Comparison of ENCODE assay signal across 9 mouse cellular contexts in the genomic region with DNA sequence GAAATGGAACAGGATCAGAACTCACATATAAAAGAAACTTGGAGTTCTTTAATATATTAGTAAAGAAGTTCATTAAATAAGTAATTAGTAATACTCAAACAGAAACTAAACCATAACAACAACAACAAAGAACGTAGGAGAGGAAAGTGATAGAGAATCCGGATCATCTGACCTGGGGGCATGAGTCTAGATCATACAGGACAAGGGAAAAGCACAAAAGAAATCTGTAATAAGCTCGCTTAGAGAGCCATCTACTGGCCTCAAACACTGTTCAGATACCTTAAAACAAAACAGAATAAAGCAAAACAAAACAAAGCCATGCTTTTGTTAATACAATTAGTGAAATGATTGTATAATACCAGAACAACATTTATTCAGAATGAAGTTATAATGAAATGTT. TPM values are rescaled to one million over a fixed set of nuclear protein-coding genes. Genes with fewer than 3 reads are reported as not detected.
DNase-seq lines count a peak whose midpoint lies in the region; ATAC-seq and TF ChIP-seq lines count a peak whose summit lies in the region.
"Had no signal": no experiment of that assay in that cellular context is flagged by ENCODE, and none has a peak within 500 bp of the region (broad histone marks: within the 10 kb centered on the region; RNA-seq: fewer than 3 reads in every experiment).

No protein-coding gene starts in this region.

- no peak overlapping the region for H3K9ac ChIP-seq in forebrain, embryonic 14.5 days (ENCODE audit: low read length)
- H3K9ac ChIP-seq in forebrain, embryonic 11.5 days (ENCODE audit: low read length): no peak overlapping the region
- no peak overlapping the region for H3K9ac ChIP-seq in limb, embryonic 14.5 days (ENCODE audit: low read depth, low read length, severe bottlenecking)
- H3K9ac ChIP-seq in forebrain, postnatal 0 days: no peak overlapping the region
- H3K9ac ChIP-seq: embryonic facial prominence, embryonic 15.5 days had no signal

- no peak overlapping the region for H3K4me2 ChIP-seq in forebrain, embryonic 14.5 days (ENCODE audit: low read length)
- H3K4me2 ChIP-seq in forebrain, embryonic 11.5 days (ENCODE audit: low read depth, low read length, severe bottlenecking): no peak overlapping the region
- no peak overlapping the region for H3K4me2 ChIP-seq in limb, embryonic 14.5 days (replicated peaks; ENCODE audit: low read depth, low read length, severe bottlenecking)
- no peak overlapping the region for H3K4me2 ChIP-seq in forebrain, postnatal 0 days (ENCODE audit: low read depth)
- H3K4me2 ChIP-seq: embryonic facial prominence, embryonic 15.5 days had no signal

- peak; percentile 62 for DNase-seq in forebrain, embryonic 14.5 days (ENCODE audit: low spot score)
- DNase-seq in forebrain, embryonic 11.5 days (ENCODE audit: low spot score): no peak
- DNase-seq in limb, embryonic 14.5 days (ENCODE audit: low spot score): peak; percentile 4
- no peak for DNase-seq in limb, embryonic 10.5 days (ENCODE audit: low spot score)
- DNase-seq in forebrain, postnatal 0 days: peak; percentile 52
- DNase-seq in retina, postnatal 7 days (ENCODE audit: low read depth, low spot score): peak; percentile 17
- no peak for DNase-seq in cerebellum, adult 2 months
- DNase-seq in ovary, adult 18-20 months (ENCODE audit: low spot score): no peak

- H3K27ac ChIP-seq in forebrain, embryonic 14.5 days (ENCODE audit: low read depth, low read length): no peak overlapping the region
- no peak overlapping the region for H3K27ac ChIP-seq in forebrain, embryonic 11.5 days (ENCODE audit: low read depth, low read length)
- H3K27ac ChIP-seq in limb, embryonic 14.5 days (replicated peaks; ENCODE audit: low read depth, low read length): no peak overlapping the region
- no peak overlapping the region for H3K27ac ChIP-seq in limb, embryonic 10.5 days
- no peak overlapping the region for H3K27ac ChIP-seq in forebrain, postnatal 0 days (ENCODE audit: low read depth, low read length)
- H3K27ac ChIP-seq in cerebellum, adult 2 months (ENCODE audit: insufficient read depth, low read length): no peak overlapping the region
- H3K27ac ChIP-seq: embryonic facial prominence, embryonic 15.5 days had no signal

- peak; percentile 51 for TF ChIP-seq CTCF in forebrain, postnatal 0 days (IDR thresholded peaks at IDR 0.05; ENCODE audit: low read depth)
- TF ChIP-seq CTCF in cerebellum, adult 2 months (IDR thresholded peaks at IDR 0.05; ENCODE audit: borderline replicate concordance, insufficient read depth, low read depth, low read length): no peak

- 0 out of 2 replicates have a peak, but pooled peaks cover 3% of the 10 kb centered on the region for H3K36me3 ChIP-seq in forebrain, embryonic 14.5 days (ENCODE audit: control insufficient read depth, insufficient read depth, low read length)
- no peaks in the 10 kb centered on the region for H3K36me3 ChIP-seq in forebrain, embryonic 11.5 days (ENCODE audit: control insufficient read depth, insufficient read depth, low read length)
- peaks cover 5% of the 10 kb centered on the region; the same call in 1 of the 2 replicates for H3K36me3 ChIP-seq in limb, embryonic 14.5 days (ENCODE audit: control insufficient read depth, insufficient read depth, low read length)
- H3K36me3 ChIP-seq in limb, embryonic 10.5 days: peaks cover 5% of the 10 kb centered on the region; the same call in 1 of the 2 replicates
- H3K36me3 ChIP-seq in forebrain, postnatal 0 days (ENCODE audit: insufficient read depth): no peaks in the 10 kb centered on the region
- H3K36me3 ChIP-seq: embryonic facial prominence, embryonic 15.5 days had no signal

- WGBS in forebrain, embryonic 14.5 days: 25% methylated on average over 3 of the region's 3 CpGs
- 38% methylated on average over 3 of the region's 3 CpGs for WGBS in forebrain, embryonic 11.5 days
- 39% methylated on average over 3 of the region's 3 CpGs for WGBS in limb, embryonic 14.5 days
- WGBS in limb, embryonic 10.5 days: 67% methylated on average over 3 of the region's 3 CpGs
- WGBS in forebrain, postnatal 0 days: 21% methylated on average over 3 of the region's 3 CpGs
- 39% methylated on average over 3 of the region's 3 CpGs for WGBS in cerebellum, adult 2 months

- no peak for TF ChIP-seq POLR2A in limb, embryonic 14.5 days (IDR thresholded peaks at IDR 0.05; ENCODE audit: borderline replicate concordance, extremely low read depth, insufficient read depth, insufficient read length)
- TF ChIP-seq POLR2A in cerebellum, adult 2 months (IDR thresholded peaks at IDR 0.05; ENCODE audit: borderline replicate concordance, insufficient read depth, low read length): no peak

- peak; percentile 52; the same call in 1 of the 2 replicates for ATAC-seq in forebrain, embryonic 14.5 days
- no peak for ATAC-seq in forebrain, embryonic 11.5 days (replicated peaks; ENCODE audit: low FRiP score)
- no peak for ATAC-seq in limb, embryonic 14.5 days (ENCODE audit: low FRiP score, low read depth)
- peak; percentile 66 for ATAC-seq in forebrain, postnatal 0 days

- H3K9me3 ChIP-seq in forebrain, embryonic 14.5 days (replicated peaks; ENCODE audit: control insufficient read depth, low read length): no peaks in the 10 kb centered on the region
- H3K9me3 ChIP-seq in forebrain, embryonic 11.5 days (ENCODE audit: control insufficient read depth, low read length): no peaks in the 10 kb centered on the region
- no peaks in the 10 kb centered on the region for H3K9me3 ChIP-seq in limb, embryonic 14.5 days (ENCODE audit: control insufficient read depth, low read length)
- no peaks in the 10 kb centered on the region for H3K9me3 ChIP-seq in limb, embryonic 10.5 days (replicated peaks)
- no peaks in the 10 kb centered on the region for H3K9me3 ChIP-seq in forebrain, postnatal 0 days (ENCODE audit: low read length)
- H3K9me3 ChIP-seq: embryonic facial prominence, embryonic 15.5 days had no signal

- no peak overlapping the region for H3K4me3 ChIP-seq in forebrain, embryonic 14.5 days (ENCODE audit: low read depth, low read length)
- H3K4me3 ChIP-seq in forebrain, embryonic 11.5 days (ENCODE audit: low read depth, low read length): no peak overlapping the region
- H3K4me3 ChIP-seq in limb, embryonic 14.5 days (replicated peaks; ENCODE audit: low read length): no peak overlapping the region
- H3K4me3 ChIP-seq in limb, embryonic 10.5 days: no peak overlapping the region
- H3K4me3 ChIP-seq in forebrain, postnatal 0 days (ENCODE audit: low read depth, low read length): no peak overlapping the region
- H3K4me3 ChIP-seq in cerebellum, adult 2 months (replicated peaks; ENCODE audit: insufficient read depth, low read depth, low read length): no peak overlapping the region
- H3K4me3 ChIP-seq: embryonic facial prominence, embryonic 15.5 days had no signal

- no peaks in the 10 kb centered on the region for H3K27me3 ChIP-seq in forebrain, embryonic 14.5 days (replicated peaks; ENCODE audit: control insufficient read depth, insufficient read depth, low read length)
- no peaks in the 10 kb centered on the region for H3K27me3 ChIP-seq in forebrain, embryonic 11.5 days (ENCODE audit: control insufficient read depth, insufficient read depth, low read length)
- H3K27me3 ChIP-seq in limb, embryonic 14.5 days (ENCODE audit: control insufficient read depth, insufficient read depth, low read length): no peaks in the 10 kb centered on the region
- H3K27me3 ChIP-seq in limb, embryonic 10.5 days (ENCODE audit: low read depth, poor library complexity, severe bottlenecking): no peaks in the 10 kb centered on the region
- H3K27me3 ChIP-seq in forebrain, postnatal 0 days (ENCODE audit: insufficient read depth, low read length): no peaks in the 10 kb centered on the region
- H3K27me3 ChIP-seq in cerebellum, adult 2 months (ENCODE audit: control insufficient read depth, insufficient read depth, low read length): no peaks in the 10 kb centered on the region
- H3K27me3 ChIP-seq: embryonic facial prominence, embryonic 15.5 days had no signal

- H3K4me1 ChIP-seq in forebrain, embryonic 14.5 days (ENCODE audit: control insufficient read depth, insufficient read depth, low read length): no peaks in the 10 kb centered on the region
- no peaks in the 10 kb centered on the region for H3K4me1 ChIP-seq in forebrain, embryonic 11.5 days (replicated peaks; ENCODE audit: control insufficient read depth, insufficient read depth, low read length)
- no peaks in the 10 kb centered on the region for H3K4me1 ChIP-seq in limb, embryonic 14.5 days (ENCODE audit: control insufficient read depth, insufficient read depth, low read length)
- H3K4me1 ChIP-seq in limb, embryonic 10.5 days: no peaks in the 10 kb centered on the region
- no peaks in the 10 kb centered on the region for H3K4me1 ChIP-seq in forebrain, postnatal 0 days (ENCODE audit: insufficient read depth)
- H3K4me1 ChIP-seq in cerebellum, adult 2 months (ENCODE audit: control insufficient read depth, insufficient read depth, low read length): no peaks in the 10 kb centered on the region
- H3K4me1 ChIP-seq: embryonic facial prominence, embryonic 15.5 days had no signal

RNA-seq across cellular contexts. Expression of gene Pln, which starts 31.6 kb away (rescaled TPM):
- polyA plus RNA-seq in forebrain, embryonic 14.5 days (2014; fragmentation: Nextera tagmentation; extraction: Ambion mirVana): 0.74 and 0.90 TPM in 2 replicates
- polyA plus RNA-seq in forebrain, embryonic 11.5 days (2014; fragmentation: Nextera tagmentation; extraction: Ambion mirVana): 0.96 and 1.9 TPM in 2 replicates
- polyA plus RNA-seq in limb, embryonic 14.5 days (2012; rRNA removed): 0.29 and 0.45 TPM in 2 replicates
- polyA plus RNA-seq in limb, embryonic 14.5 days (2014; fragmentation: Nextera tagmentation; extraction: Ambion mirVana): 1.8 and 2.0 TPM in 2 replicates
- 1.6 and 1.8 TPM in 2 replicates for polyA plus RNA-seq in limb, embryonic 10.5 days (2016; fragmentation: Nextera tagmentation; extraction: Ambion mirVana)
- total RNA-seq in forebrain, postnatal 0 days (2014; rRNA removed): 0.38 and 0.67 TPM in 2 replicates
- 0.18 and 0.40 TPM in 2 replicates for polyA plus RNA-seq in forebrain, postnatal 0 days (2015; fragmentation: Nextera tagmentation; extraction: Ambion mirVana)
- polyA plus RNA-seq in cerebellum, adult 2 months (2012; rRNA removed): 1.9 and 2.8 TPM in 2 replicates

Comparison
In these comparisons a context has a peak if more than half of its experiments do, and no peak if none do; other contexts are left out.
1. ATAC-seq: peak in forebrain, embryonic 14.5 days (single experiment) and forebrain, postnatal 0 days (single experiment); none in forebrain, embryonic 11.5 days (single experiment) and limb, embryonic 14.5 days (single experiment).
2. DNase-seq: peak in forebrain, embryonic 14.5 days (single experiment), limb, embryonic 14.5 days (single experiment), forebrain, postnatal 0 days (single experiment) and retina, postnatal 7 days (single experiment); none in forebrain, embryonic 11.5 days (single experiment), limb, embryonic 10.5 days (single experiment), cerebellum, adult 2 months (0 of 2) and ovary, adult 18-20 months (single experiment).